Mouse (Mus musculus) brain, embryonic 14.5 days (tissue): ENCODE measurements around the gene Jade2. TPM values are rescaled to one million over a fixed set of nuclear protein-coding genes. Genes with fewer than 3 reads are reported as not detected.
A peak's percentile ranks its signal among the peaks of the same experiment; 100 is the strongest.

ENCODE experiments used
- DNase-seq: peaks from one replicate; pipeline ENCODE4 v3.0.0-alpha.2; 2011; ENCODE audit warnings: low read depth
- CTCF ChIP-seq: fragments of 200-500 bp; IDR thresholded peaks from 2 replicates; pipeline ENCODE4 v1.5.1; 2012; ENCODE audit warnings: inconsistent platforms, mild to moderate bottlenecking, moderate library complexity, borderline replicate concordance; ENCODE audit not compliant: insufficient read depth, insufficient read length; ENCODE audit errors: extremely low read depth
- POLR2A ChIP-seq: fragments of 200-500 bp; IDR thresholded peaks from 2 replicates; pipeline ENCODE4 v1.6.1; 2012; ENCODE audit warnings: mild to moderate bottlenecking, inconsistent platforms, borderline replicate concordance; ENCODE audit not compliant: poor library complexity, insufficient read depth, insufficient read length, severe bottlenecking; ENCODE audit errors: extremely low read depth
- polyA plus RNA-seq: library from polyadenylated mRNA; depleted of rRNA; stranded (reverse); fragments of >200 nt; gene quantifications from 2 replicates; pipeline ENCODE4 v1.2.3, GENCODE M21; 2012

Jade2 gene
- polyA plus RNA-seq, 1 experiment: 1.1 TPM

DNA sequence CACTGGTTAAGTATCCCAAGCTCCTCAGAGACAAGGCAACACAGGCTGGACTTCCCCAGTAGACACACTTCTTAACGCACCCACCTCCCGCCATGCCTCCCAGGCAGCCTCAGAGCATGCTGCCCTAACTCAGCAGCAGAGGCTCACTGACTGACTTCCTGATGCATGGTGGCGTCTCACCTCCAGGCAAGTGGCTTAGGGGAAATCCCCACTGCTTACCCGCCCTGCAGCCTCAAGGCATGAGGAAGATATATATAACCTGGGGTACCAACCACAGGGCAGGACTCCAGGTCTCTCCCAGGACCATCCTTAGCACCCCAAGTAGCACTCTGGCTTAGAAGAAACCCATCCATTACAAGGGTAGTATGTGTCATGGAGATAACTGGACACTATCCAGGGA, 14.3 kb downstream of the Jade2 start:
- no peak for TF ChIP-seq POLR2A
- TF ChIP-seq CTCF: no peak
- DNase-seq: no peak

DNA sequence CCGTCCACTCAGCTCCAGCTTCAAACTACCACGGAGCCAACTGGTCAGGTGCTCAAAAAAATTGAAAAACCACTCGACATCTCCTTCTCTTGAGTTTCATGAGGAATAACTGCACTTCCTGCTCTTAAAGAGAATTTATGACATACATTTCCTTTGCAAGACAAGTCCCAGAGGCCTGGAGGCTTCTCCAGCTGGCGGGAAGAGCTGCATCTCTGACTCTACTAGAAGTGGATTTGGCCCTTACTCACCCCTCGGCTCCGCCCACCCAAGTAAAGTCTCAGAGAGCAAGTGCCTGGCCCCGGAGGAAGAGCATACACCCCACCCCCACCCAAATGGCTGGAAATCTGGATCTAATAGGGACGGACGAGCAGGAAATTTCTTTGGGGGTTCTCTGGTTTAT, 16.3 kb downstream of the Jade2 start:
- TF ChIP-seq POLR2A (no peak), CTCF (no peak)

DNA sequence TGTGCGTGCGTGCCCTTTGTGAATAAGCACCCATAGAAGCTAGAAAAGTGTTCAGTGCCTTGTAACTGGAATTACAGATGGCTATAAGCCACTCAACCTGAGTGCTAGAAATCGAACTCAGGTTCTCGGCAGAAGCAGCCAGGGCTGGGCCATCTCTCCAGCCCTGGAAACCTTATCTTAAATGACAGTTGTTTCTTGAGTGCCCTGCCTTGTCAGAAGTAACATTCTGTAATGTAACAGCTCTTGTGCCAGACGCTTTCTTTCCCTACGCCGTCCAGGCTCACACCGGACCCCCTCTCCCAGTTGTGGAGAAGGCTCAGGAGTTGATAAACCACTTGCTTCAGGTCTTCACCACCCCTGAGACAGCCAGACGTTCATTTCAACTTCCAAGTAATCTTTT, 16.8 kb downstream of the Jade2 start:
- DNase-seq: no peak
- TF ChIP-seq POLR2A (no peak), CTCF (no peak)

More for the DNA sequence above, 16.3 kb downstream of the Jade2 start:
- DNase-seq: no peak

DNA sequence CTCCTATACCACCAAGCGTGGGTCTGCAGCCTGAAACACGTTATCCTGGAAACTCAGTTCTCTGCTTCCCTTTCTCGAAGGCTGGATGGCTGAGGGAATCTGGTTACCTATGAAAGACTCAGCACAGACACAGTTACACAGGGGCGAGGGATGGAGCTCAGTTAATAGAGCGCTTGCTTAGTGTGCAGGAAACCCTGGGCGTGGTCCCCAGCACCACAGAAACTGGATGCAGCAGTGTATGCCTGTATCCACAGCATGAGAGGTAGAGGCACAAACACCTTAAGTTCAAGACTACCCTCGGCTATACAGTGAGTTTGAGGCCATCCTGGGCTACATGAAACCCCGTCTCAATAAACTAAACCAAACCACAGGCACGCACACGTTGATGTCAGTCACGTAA, 17.5 kb downstream of the Jade2 start:
- DNase-seq: no peak
- TF ChIP-seq POLR2A: no peak
- no peak for TF ChIP-seq CTCF

DNA sequence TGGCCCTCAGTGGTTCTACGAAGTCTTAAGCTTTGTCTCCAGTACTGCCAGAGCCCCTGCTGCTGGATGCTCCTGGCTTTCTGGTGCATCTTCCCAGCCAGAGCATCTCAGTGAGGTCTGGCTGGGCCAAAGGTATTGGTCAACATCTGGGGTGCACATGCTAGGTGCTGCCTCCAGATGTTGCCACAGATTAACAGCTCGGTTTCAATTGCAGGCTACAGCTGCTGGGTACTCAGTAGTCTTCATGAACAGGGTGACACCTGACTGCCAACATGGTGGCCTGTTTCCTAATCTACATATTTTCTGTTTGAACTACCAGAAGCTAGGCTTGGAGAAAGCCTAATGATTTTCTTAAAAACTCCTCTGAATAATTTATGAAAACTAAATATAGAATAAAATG, 18.3 kb downstream of the Jade2 start:
- no peak for DNase-seq
- TF ChIP-seq CTCF (no peak), POLR2A (no peak)

DNA sequence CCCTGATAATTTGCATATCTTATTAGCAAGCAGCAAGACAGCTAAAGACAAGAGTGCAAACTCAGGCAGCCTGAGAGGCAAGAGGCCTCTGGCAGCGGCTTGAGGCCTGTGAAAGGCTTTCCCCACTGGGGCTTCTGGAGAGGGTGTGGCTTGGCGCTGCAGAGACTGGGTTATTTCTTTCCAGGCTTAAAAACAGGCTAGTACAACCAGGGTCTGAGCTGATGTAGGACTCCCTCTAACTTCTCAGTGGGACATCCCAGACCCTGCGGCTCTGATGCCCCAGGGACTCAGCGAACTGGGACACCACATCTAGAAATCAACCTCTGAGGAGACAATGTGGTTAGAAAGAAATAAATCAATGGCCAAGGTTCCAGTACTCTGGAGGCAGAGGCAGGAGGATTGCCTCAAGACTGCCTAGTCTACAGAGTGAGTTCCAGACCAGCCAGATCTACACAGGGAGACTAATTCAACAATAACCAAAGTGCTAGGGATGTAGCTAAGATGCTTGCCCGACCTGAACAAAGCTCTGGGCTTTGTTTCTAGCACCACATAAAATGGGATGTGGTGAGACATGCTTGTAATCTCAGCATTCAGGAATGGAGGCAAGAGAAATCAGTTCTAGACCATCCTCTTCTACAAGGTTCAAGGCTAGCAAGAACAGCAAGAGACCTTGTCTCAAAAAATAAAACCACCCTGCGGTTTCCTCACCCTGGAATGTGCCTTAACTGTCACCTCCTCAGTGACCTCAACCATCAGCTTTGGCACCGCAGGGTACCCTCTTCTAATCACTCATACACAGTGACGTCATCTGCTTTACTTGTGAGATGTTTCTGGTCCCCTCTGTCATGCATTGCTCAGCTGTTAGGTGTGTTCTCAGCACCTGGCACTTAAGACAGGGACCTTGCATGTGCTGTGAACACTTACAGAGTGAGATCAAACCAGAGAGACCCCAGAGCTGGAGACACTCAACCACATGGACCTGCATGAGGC, 20.0 kb downstream of the Jade2 start:
- peak; percentile 74 for DNase-seq
- TF ChIP-seq POLR2A: no peak
- TF ChIP-seq CTCF: no peak

DNA sequence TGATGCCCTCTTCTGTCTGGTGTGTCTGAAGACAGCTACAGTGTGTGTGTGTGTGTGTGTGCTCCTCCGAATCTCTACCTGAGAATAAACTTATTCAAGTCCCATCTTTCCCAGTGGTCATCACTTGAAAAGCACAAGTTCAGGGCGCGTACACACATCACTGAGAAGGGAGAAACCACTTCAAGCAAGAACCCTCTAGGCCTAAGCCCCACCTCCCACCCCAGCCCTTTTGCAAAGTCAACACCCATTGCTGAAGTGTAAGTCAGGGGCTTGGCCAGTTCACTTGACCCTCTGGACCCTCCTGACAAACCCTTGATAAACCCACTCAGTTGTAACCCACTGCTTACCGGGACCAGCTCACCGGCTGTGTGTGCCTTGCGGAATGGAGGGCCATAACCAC, 20.9 kb downstream of the Jade2 start:
- TF ChIP-seq CTCF: no peak
- no peak for TF ChIP-seq POLR2A
- no peak for DNase-seq

DNA sequence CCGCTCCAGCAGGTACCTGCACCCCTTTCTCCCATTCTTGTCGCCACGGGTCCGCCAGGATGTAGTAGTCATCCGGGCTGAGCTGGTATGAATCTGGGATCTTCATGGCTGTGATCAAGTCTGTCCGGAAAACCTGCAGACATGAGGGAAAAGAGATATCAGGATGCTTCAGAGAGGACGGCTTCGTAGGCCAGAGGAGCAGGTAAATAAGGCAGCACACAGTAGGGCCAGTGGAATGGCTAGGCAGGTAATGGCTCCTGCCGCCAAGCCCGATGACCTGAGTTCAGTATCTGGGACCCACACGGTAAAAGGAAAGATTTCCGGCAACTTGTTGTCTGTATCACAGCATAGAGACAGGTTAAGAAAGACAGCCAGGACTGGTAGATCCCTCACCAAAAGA, 21.9 kb downstream of the Jade2 start:
- TF ChIP-seq CTCF (no peak), POLR2A (no peak)
- no peak for DNase-seq

DNA sequence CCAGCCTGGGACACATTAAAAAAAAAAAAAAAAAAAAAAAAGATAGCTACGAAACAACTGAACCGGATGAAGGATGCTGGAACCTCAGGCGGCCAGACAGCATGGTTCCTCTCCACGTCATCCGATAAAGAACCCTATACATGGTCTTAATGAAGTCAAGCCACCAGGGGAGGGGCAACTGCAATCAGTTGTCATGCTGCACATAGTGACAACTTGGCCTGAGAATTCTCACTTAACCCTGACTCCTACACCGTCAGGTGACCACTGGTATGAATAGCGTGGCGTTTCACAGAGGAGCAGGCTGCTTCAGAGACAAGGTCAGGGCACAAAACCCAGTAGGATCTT, 23.4 kb downstream of the Jade2 start:
- DNase-seq: no peak
- TF ChIP-seq POLR2A (no peak), CTCF (no peak)

DNA sequence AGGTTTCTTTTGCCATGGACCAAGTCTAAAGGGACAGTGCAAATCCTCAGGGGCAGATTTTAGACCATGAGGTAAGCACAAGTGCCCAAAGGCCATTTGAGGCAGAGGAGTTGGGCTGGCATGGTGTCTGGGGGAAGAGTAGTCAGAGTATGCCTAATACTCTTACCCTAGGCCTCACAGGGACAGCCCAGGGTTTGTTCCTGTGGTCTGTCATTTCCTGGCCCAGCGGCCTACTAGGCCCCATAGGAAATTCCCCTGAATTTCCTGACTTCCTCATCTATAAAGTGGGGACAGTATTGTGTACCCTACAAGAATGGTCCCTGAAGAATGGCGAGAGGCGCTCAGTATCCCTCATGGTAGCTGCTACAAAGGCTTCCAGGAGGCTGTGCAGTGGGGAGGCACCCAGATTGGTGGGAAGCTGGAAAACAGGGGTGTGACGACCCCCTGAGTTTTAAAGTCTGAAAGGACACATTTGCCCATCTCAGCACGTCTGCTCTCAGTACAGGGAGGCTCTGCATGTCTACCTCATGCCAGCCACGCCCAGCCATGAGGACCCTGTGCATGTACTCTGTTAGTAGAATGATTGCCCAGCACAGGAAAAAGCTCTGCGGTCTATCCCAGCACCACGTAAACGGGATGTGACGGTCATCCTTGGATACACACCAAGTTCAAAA, 23.9 kb downstream of the Jade2 start:
- DNase-seq: no peak
- no peak for TF ChIP-seq CTCF
- no peak for TF ChIP-seq POLR2A

DNA sequence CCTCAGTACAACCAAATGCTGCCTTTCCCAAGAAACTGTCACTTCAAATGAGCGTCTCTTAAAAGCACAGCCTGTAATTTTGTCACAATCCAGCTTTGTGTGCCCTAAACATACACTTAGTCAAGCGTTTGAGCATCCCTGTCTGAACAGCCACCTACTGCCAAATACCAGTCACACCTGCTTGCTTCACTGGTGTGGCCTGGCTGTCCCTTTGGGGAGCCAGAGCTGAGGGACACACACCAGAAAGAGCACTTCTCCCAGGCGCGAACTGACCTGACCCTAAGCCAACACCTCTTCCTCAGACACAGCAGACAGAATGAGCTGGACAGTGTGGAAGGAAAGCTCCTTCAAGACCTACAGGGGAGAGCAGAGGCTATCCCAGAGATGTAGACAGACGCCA, 24.5 kb downstream of the Jade2 start:
- no peak for TF ChIP-seq POLR2A
- TF ChIP-seq CTCF: no peak
- DNase-seq: peak; percentile 2
